Mouse (Mus musculus) 3134 (cell line): ENCODE data around the gene Efcab7.

Experiments
- DNase-seq: peaks from one replicate; pipeline ENCODE4 v3.0.0-alpha.2; 2011; ENCODE audit warnings: low spot score; ENCODE audit not compliant: insufficient read length; ENCODE audit errors: extremely low read depth

Efcab7 gene

GRCm38 (mm10) chr4:99829094-99830073, at the start of gene Efcab7:
Gene Efcab7 (plus strand): TSS chr4:99829198.
- DNase-seq: peak; percentile 82

GRCm38 (mm10) chr4:99792365-99792764, 36.6 kb upstream of the Efcab7 start:
- no peak for DNase-seq

- DNase-seq: peak; percentile 10
Measured at GRCm38 (mm10) chr4:99816697-99817460, 12.1 kb upstream of the Efcab7 start.

- DNase-seq: no peak
Measured at GRCm38 (mm10) chr4:99828337-99828736, 661 bp upstream of the Efcab7 start.

- DNase-seq: no peak
Measured at GRCm38 (mm10) chr4:99828739-99829093, 282 bp upstream of the Efcab7 start.

- DNase-seq: no peak
Measured at GRCm38 (mm10) chr4:99881882-99882281, 52.9 kb downstream of the Efcab7 start.

GRCm38 (mm10) chr4:99882405-99882804, 53.4 kb downstream of the Efcab7 start:
- DNase-seq: no peak

- DNase-seq: no peak
Measured at GRCm38 (mm10) chr4:99913894-99914451, 85.0 kb downstream of the Efcab7 start.

- no peak for DNase-seq
Measured at GRCm38 (mm10) chr4:99926380-99926779, 97.4 kb downstream of the Efcab7 start.

- no peak for DNase-seq
Measured at GRCm38 (mm10) chr4:99928521-99928920, 99.5 kb downstream of the Efcab7 start.

- DNase-seq: peak; percentile 88
Measured at GRCm38 (mm10) chr4:99929149-99929612, 100.2 kb downstream of the Efcab7 start, which contains the start of gene Pgm1. Gene Pgm1 (plus strand): TSS chr4:99929414.

- DNase-seq: peak; percentile 91
Measured at GRCm38 (mm10) chr4:99929613-99930517, 100.9 kb downstream of the Efcab7 start, which contains the start of gene Itgb3bp. Gene Itgb3bp (minus strand): TSS chr4:99929813.

GRCm38 (mm10) chr4:99930518-99931239, 101.7 kb downstream of the Efcab7 start:
- DNase-seq: no peak

GRCm38 (mm10) chr4:99931240-99931580, 102.2 kb downstream of the Efcab7 start:
- no peak for DNase-seq

GRCm38 (mm10) chr4:99931807-99932206, 102.8 kb downstream of the Efcab7 start:
- no peak for DNase-seq

GRCm38 (mm10) chr4:99934859-99935258, 105.9 kb downstream of the Efcab7 start:
- DNase-seq: no peak

GRCm38 (mm10) chr4:99936278-99936677, 107.3 kb downstream of the Efcab7 start:
- DNase-seq: no peak

- DNase-seq: no peak
Measured at GRCm38 (mm10) chr4:99939711-99940505, 110.9 kb downstream of the Efcab7 start.
